Mouse (Mus musculus): ENCODE results near the gene Lrmp.

GRCm38 (mm10) chr6:145075548-145076224 is 39.8 kb upstream of the Lrmp start, which contains the start of gene Bcat1:
- TF ChIP-seq GATA1 (IDR thresholded peaks at IDR 0.05; ENCODE audit: low read length) (no peak), TAL1 (IDR thresholded peaks at IDR 0.05; ENCODE audit: low read length) (no peak)

Measured in erythroblast, embryonic 14.5 days (primary cell).